Mouse (Mus musculus): ENCODE results near the gene Sh3tc1.

- TF ChIP-seq CTCF (IDR thresholded peaks at IDR 0.05; ENCODE audit: borderline replicate concordance, insufficient read depth, low read length), result no peak
- no peak for TF ChIP-seq POLR2A (IDR thresholded peaks at IDR 0.05; ENCODE audit: low read depth, low read length)
These were observed 16.2 kb upstream of the Sh3tc1 start for GRCm38 (mm10) chr5:35756020-35756419.
